Mouse (Mus musculus): Measurements from ENCODE around the gene Tmem41b. TPM values are rescaled to one million over a fixed set of nuclear protein-coding genes. Genes with fewer than 3 reads are reported as not detected.

The Tmem41b gene
- total and polyA plus RNA-seq, 3 experiments, result 45.9 to 86.9 TPM; not detected in 1

- Histone ChIP-seq H3K36me3 (ENCODE audit: control insufficient read depth in 1 of 2, insufficient read depth in 2 of 2, low read length in 2 of 2) (peaks cover 47 to 81% of the 10 kb centered on the region in 2 experiments), H3K27me3 (ENCODE audit: control insufficient read depth in 1 of 2, insufficient read depth in 2 of 2, low read length in 2 of 2) (no peaks in the 10 kb centered on the region), H3K9me3 (replicated peaks; ENCODE audit: insufficient read depth, low read length) (no peaks in the 10 kb centered on the region), H3K27ac (ENCODE audit: control insufficient read depth, low read depth, low read length) (no peak overlapping the region), H3K4me3 (ENCODE audit: control insufficient read depth in 1 of 2, insufficient read depth in 1 of 2, low read depth in 2 of 2, low read length in 2 of 2) (no peak overlapping the region), H3K4me1 (ENCODE audit: control insufficient read depth in 1 of 2, insufficient read depth in 2 of 2, low read length in 2 of 2) (peaks cover 6 to 9% of the 10 kb centered on the region in 2 experiments), H3K9ac (ENCODE audit: control insufficient read depth, low read depth, low read length, poor library complexity, severe bottlenecking) (no peak overlapping the region), H3K79me2 (ENCODE audit: control insufficient read depth, insufficient read depth, low read length, poor library complexity) (peaks cover 71% of the 10 kb centered on the region)
- no peak for TF ChIP-seq TBP (IDR thresholded peaks at IDR 0.05; ENCODE audit: low read depth, low read length)
- no peak for TF ChIP-seq CHD1 (IDR thresholded peaks at IDR 0.05; ENCODE audit: low read depth, low read length)
- no peak for TF ChIP-seq TAL1 (IDR thresholded peaks at IDR 0.05; ENCODE audit: low read length)
- TF ChIP-seq RAD21 (IDR thresholded peaks at IDR 0.05; ENCODE audit: low read depth, low read length), result no peak
- TF ChIP-seq HCFC1 (IDR thresholded peaks at IDR 0.05; ENCODE audit: low read depth, low read length), result no peak
- TF ChIP-seq KAT2A (conservative IDR thresholded peaks at IDR 0.05; ENCODE audit: low read depth, low read length), result no peak
- TF ChIP-seq ZKSCAN1 (IDR thresholded peaks at IDR 0.05; ENCODE audit: low read depth, low read length), result no peak
- TF ChIP-seq MXI1 (IDR thresholded peaks at IDR 0.05; ENCODE audit: low read depth, low read length), result no peak
- no peak for TF ChIP-seq E2F4 (IDR thresholded peaks at IDR 0.05; ENCODE audit: borderline replicate concordance, low read depth, low read length)
- no peak for TF ChIP-seq JUND (IDR thresholded peaks at IDR 0.05; ENCODE audit: low read depth, low read length)
- TF ChIP-seq MAZ (IDR thresholded peaks at IDR 0.05; ENCODE audit: low read depth, low read length), result no peak
- no peak for TF ChIP-seq USF1 (IDR thresholded peaks at IDR 0.05; ENCODE audit: low read depth, low read length)
- TF ChIP-seq UBTF (IDR thresholded peaks at IDR 0.05; ENCODE audit: borderline replicate concordance, insufficient read depth, low read depth, low read length), result no peak
- TF ChIP-seq POLR2AphosphoS2 (IDR thresholded peaks at IDR 0.05; ENCODE audit: low read length), result no peak
- TF ChIP-seq NELFE (IDR thresholded peaks at IDR 0.05; ENCODE audit: low read depth, low read length), result no peak
- DNase-seq (ENCODE audit: low read depth, low spot score), result no peak
These were observed 42.1 kb upstream of the Tmem41b start for GRCm38 (mm10) chr7:110028826-110029225.

DNA sequence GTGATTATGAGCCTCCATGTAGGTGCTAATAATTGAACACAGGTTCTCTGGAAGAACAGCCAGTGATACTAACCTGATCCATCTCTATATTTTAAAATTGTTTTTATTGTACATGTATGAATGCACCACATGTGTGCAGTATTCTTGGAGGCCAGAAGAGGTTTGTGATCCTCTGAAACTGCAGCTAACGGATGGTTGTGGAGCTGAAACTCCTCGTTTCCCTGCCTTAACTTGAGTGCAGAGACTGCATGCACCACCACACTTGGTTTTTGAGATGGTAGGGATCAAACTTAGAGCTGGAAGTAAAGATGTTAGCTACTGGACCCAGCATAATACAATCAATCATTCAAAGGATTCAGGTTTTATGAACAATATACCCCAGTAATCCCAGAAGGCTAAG, 39.9 kb upstream of the Tmem41b start:
- Histone ChIP-seq H3K9ac (ENCODE audit: control insufficient read depth, low read depth, low read length, poor library complexity, severe bottlenecking) (no peak overlapping the region), H3K79me2 (ENCODE audit: control insufficient read depth, insufficient read depth, low read length, poor library complexity) (peaks cover 81% of the 10 kb centered on the region), H3K4me3 (ENCODE audit: control insufficient read depth in 1 of 2, insufficient read depth in 1 of 2, low read depth in 2 of 2, low read length in 2 of 2) (no peak overlapping the region), H3K4me1 (ENCODE audit: control insufficient read depth in 1 of 2, insufficient read depth in 2 of 2, low read length in 2 of 2) (peaks cover 9 to 11% of the 10 kb centered on the region in 2 experiments), H3K27ac (ENCODE audit: control insufficient read depth, low read depth, low read length) (no peak overlapping the region), H3K9me3 (replicated peaks; ENCODE audit: insufficient read depth, low read length) (no peaks in the 10 kb centered on the region), H3K36me3 (ENCODE audit: control insufficient read depth in 1 of 2, insufficient read depth in 2 of 2, low read length in 2 of 2) (peaks cover 65 to 70% of the 10 kb centered on the region in 2 experiments), H3K27me3 (ENCODE audit: control insufficient read depth in 1 of 2, insufficient read depth in 2 of 2, low read length in 2 of 2) (no peaks in the 10 kb centered on the region)
- no peak for TF ChIP-seq SMC3 (IDR thresholded peaks at IDR 0.05; ENCODE audit: low read depth, low read length)
- TF ChIP-seq POLR2AphosphoS2 (IDR thresholded peaks at IDR 0.05; ENCODE audit: low read length), result 0 out of 2 replicates have a peak, but pooled peaks have one; percentile 3
- TF ChIP-seq TCF12 (IDR thresholded peaks at IDR 0.05; ENCODE audit: low read depth, low read length), result no peak
- 0 out of 2 replicates have a peak, but pooled peaks have one; percentile 56 for TF ChIP-seq CHD1 (IDR thresholded peaks at IDR 0.05; ENCODE audit: low read depth, low read length)
- DNase-seq (ENCODE audit: low read depth, low spot score), result no peak

All from MEL (cell line).